Mouse (Mus musculus) liver, embryonic 14.5 days (tissue): ENCODE measurements at regions not wholly inside any gene's neighbourhood (a gene's known extent, or its start where the extent isn't known, plus 50 kb on each side); places are given as distances from the start of the nearest gene placed in this dataset.

ENCODE experiments used
- ATAC-seq: fragments of 200-750 bp; cut with Nextera tagmentation; 2 replicates; pipeline ENCODE4 v1.8.0; 2017; ENCODE audit warnings: moderate number of reproducible peaks, mild to moderate bottlenecking, moderate library complexity; ENCODE audit not compliant: insufficient read depth
- DNase-seq, 3 experiments: peaks; one replicate each; pipeline ENCODE4 v3.0.0-alpha.2; 2012 to 2013; ENCODE audit warnings: low read depth in 3 of 3, low spot score in 3 of 3
- H3K27ac ChIP-seq: fragments of 300-500 bp; sonication (generic); 2 replicates; pipeline ENCODE4 v1.5.1; 2014; ENCODE audit warnings: moderate library complexity, mild to moderate bottlenecking, control low read depth, inconsistent platforms
- H3K27me3 ChIP-seq: fragments of 300-500 bp; sonication (generic); 2 replicates; pipeline ENCODE4 v1.6.1; 2014; ENCODE audit warnings: mild to moderate bottlenecking, low read length, moderate library complexity; ENCODE audit not compliant: control insufficient read depth, insufficient read depth
- H3K36me3 ChIP-seq: fragments of 300-500 bp; sonication (generic); replicated peaks from 2 replicates; pipeline ENCODE4 v1.6.1; 2014; ENCODE audit warnings: low read depth; ENCODE audit not compliant: control insufficient read depth, insufficient read depth
- H3K4me1 ChIP-seq, 2 experiments: fragments of 200-500 bp in 1 of 2; fragments of 300-500 bp in 1 of 2; sonication (generic) in 1 of 2; replicated peaks; 2 replicates each; pipeline ENCODE4 v1.6.1; 2012 to 2014; ENCODE audit warnings: antibody characterized with exemption in 1 of 2, inconsistent platforms in 1 of 2, low read length in 1 of 2; ENCODE audit not compliant: control insufficient read depth in 2 of 2, insufficient read depth in 2 of 2
- H3K4me2 ChIP-seq: fragments of 300-500 bp; sonication (generic); 2 replicates; pipeline ENCODE4 v1.6.1; 2014; ENCODE audit warnings: low read depth, mild to moderate bottlenecking, control low read depth, moderate library complexity
- H3K4me3 ChIP-seq, 2 experiments: fragments of 200-500 bp in 1 of 2; fragments of 300-500 bp in 1 of 2; sonication (generic) in 1 of 2; 2 replicates each; pipeline ENCODE4 v1.5.1; 2012 to 2014; ENCODE audit warnings: low read depth in 2 of 2, low read length in 2 of 2, mild to moderate bottlenecking in 2 of 2, control low read depth in 1 of 2, inconsistent platforms in 1 of 2, moderate library complexity in 1 of 2; ENCODE audit not compliant: insufficient read depth in 1 of 2
- H3K9ac ChIP-seq: fragments of 300-500 bp; sonication (generic); replicated peaks from 2 replicates; pipeline ENCODE4 v1.6.1; 2014; ENCODE audit warnings: mild to moderate bottlenecking, control low read depth, moderate library complexity
- H3K9me3 ChIP-seq: fragments of 300-500 bp; sonication (generic); 2 replicates; pipeline ENCODE4 v1.6.1; 2016; ENCODE audit warnings: low read length, mixed read lengths; ENCODE audit not compliant: control insufficient read depth
- CTCF ChIP-seq: IDR thresholded peaks from 2 replicates; pipeline ENCODE4 v1.5.1; 2016; ENCODE audit warnings: antibody characterized with exemption, low read depth, control low read depth
- EP300 ChIP-seq: IDR thresholded peaks from 2 replicates; pipeline ENCODE4 v1.6.1; 2016; ENCODE audit warnings: antibody characterized with exemption, low read depth
- WGBS: fragments of 180-500 bp; shearing (Covaris S2); extraction: QIAGEN DNeasy Blood & Tissue Kit; methylation state at CpG from one replicate; pipeline ENCODE4 v1.1.7; 2014; ENCODE audit not compliant: insufficient replicate concordance; 5-methylcytosine and 5-hydroxymethylcytosine counted together

- Histone ChIP-seq H3K36me3 (no peaks in the 10 kb centered on the region), H3K27me3 (no peaks in the 10 kb centered on the region), H3K4me3 (no peak overlapping the region), H3K9ac (no peak overlapping the region), H3K9me3 (no peaks in the 10 kb centered on the region), H3K4me2 (no peak overlapping the region), H3K27ac (no peak overlapping the region), H3K4me1 (no peaks in the 10 kb centered on the region)
- TF ChIP-seq CTCF, result no peak
- no peak for TF ChIP-seq EP300
- DNase-seq, result no peak
- ATAC-seq, result no peak
These were observed 107.2 kb upstream of the Cop1 start for GRCm38 (mm10) chr1:159124874-159125273.

- ATAC-seq, result no peak
- peak; percentile 9 to 14 (median 14) for DNase-seq
- Histone ChIP-seq H3K27ac (no peak overlapping the region), H3K4me3 (no peak overlapping the region), H3K36me3 (no peaks in the 10 kb centered on the region), H3K27me3 (no peaks in the 10 kb centered on the region), H3K4me1 (no peaks in the 10 kb centered on the region), H3K9me3 (no peaks in the 10 kb centered on the region), H3K9ac (no peak overlapping the region), H3K4me2 (no peak overlapping the region)
- 9% methylated on average over 10 of the region's 10 CpGs for WGBS
- TF ChIP-seq CTCF (peak; percentile 83), EP300 (no peak)
These were observed 96.8 kb upstream of the Cop1 start for GRCm38 (mm10) chr1:159135301-159135700.

DNA sequence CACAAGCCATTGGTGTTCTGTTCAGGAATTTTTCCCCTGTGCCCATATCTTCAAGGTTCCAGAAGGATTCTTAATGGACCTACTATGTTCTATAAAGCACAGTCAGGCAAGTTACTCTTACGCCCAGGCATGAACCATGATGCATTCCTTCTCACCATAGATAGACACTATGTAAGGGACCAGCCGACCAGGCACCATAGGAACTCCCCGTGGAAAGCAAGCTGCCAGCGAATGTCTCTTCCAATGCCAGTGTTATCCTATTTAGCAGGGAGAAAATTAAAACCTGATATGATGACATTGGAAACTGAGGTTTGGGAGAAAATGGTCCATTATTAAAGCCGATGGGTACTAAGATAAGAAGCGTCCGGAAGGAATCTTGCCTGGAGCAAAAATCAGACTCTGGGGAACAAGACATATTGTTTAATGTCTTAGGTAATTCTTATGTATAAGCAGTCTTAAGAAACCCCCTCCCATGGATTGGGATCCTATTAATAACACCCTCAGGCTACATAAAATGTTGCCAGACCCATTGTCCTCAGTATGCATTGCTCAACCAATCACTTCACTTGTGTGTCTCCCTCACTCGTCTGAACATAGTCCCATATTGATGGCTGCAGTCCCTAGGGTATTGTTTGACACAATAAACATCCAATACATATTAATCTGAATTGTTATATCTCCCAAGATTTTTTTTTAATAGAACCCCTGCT, 84.2 kb upstream of the Cop1 start:
- Histone ChIP-seq H3K36me3 (no peaks in the 10 kb centered on the region), H3K4me1 (no peaks in the 10 kb centered on the region), H3K9me3 (no peaks in the 10 kb centered on the region), H3K9ac (no peak overlapping the region), H3K27me3 (no peaks in the 10 kb centered on the region), H3K4me3 (no peak overlapping the region), H3K27ac (no peak overlapping the region), H3K4me2 (no peak overlapping the region)
- DNase-seq (no peak), ATAC-seq (no peak)
- TF ChIP-seq EP300 (no peak), CTCF (no peak)
- 77% methylated on average over 8 of the region's 8 CpGs for WGBS

- WGBS, result 60% methylated on average over 9 of the region's 9 CpGs
- no peak overlapping the region for H3K9ac ChIP-seq
- TF ChIP-seq CTCF (no peak), EP300 (no peak)
- no peak overlapping the region for H3K27ac ChIP-seq
- no peaks in the 10 kb centered on the region for H3K36me3 ChIP-seq
- H3K27me3 ChIP-seq, result no peaks in the 10 kb centered on the region
- no peak overlapping the region for H3K4me2 ChIP-seq
- H3K4me3 ChIP-seq, result no peak overlapping the region
- ATAC-seq (no peak), DNase-seq (no peak)
- H3K4me1 ChIP-seq, result no peaks in the 10 kb centered on the region
- H3K9me3 ChIP-seq, result no peaks in the 10 kb centered on the region
These were observed 83.5 kb upstream of the Cop1 start for GRCm38 (mm10) chr1:159148498-159149187.

GRCm38 (mm10) chr1:159149207-159149606, 82.9 kb upstream of the Cop1 start:
- 76% methylated on average over 6 of the region's 6 CpGs for WGBS
- DNase-seq (no peak), ATAC-seq (no peak)
- Histone ChIP-seq H3K4me1 (no peaks in the 10 kb centered on the region), H3K27me3 (no peaks in the 10 kb centered on the region), H3K9me3 (no peaks in the 10 kb centered on the region), H3K9ac (no peak overlapping the region), H3K4me3 (no peak overlapping the region), H3K36me3 (no peaks in the 10 kb centered on the region), H3K27ac (no peak overlapping the region), H3K4me2 (no peak overlapping the region)
- TF ChIP-seq CTCF, result no peak
- no peak for TF ChIP-seq EP300
